Mouse (Mus musculus): ENCODE data around the gene Glrx5. TPM values are rescaled to one million over a fixed set of nuclear protein-coding genes. Genes with fewer than 3 reads are reported as not detected.

The Glrx5 gene
- polyA plus RNA-seq, 1 experiment from 2014 or later, result 162 TPM

DNA sequence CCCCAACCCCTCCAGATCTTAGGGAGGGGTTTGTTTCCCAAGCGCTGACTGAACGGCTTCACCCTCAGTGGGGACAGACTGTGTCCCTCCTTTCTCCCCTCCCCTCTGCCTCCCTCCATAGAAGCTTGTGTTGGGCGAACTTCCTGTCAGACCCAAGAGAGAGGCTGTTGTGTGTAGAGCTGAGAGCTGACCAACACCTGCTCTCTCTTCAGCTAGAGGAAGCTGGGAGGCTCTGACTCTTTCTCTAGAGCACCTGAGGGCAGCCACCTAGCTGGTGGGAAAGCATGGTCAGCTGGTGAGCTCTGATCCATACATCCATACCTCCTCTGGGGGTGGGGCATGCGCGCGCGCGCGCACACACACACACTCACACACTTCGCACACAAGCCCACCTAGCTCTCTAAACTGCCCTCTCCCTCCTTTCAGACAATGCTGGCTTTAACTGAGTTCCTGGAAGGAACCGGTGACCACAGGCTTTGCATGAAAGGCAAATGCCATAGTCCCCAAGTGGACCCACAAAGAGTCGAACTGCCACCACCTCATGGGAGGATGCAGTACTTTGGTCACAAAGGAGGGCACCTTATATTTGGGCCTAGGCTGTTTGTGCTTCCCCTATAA, 37.1 kb upstream of the Glrx5 start:
- Histone ChIP-seq H3K36me3 (ENCODE audit: insufficient read depth, low read length) (no peaks in the 10 kb centered on the region), H3K9me3 (ENCODE audit: low read length) (no peaks in the 10 kb centered on the region), H3K9ac (replicated peaks; ENCODE audit: low read length) (no peak overlapping the region), H3K4me2 (replicated peaks; ENCODE audit: low read depth, low read length) (no peak overlapping the region), H3K27me3 (ENCODE audit: insufficient read depth, low read length) (no peaks in the 10 kb centered on the region), H3K27ac (ENCODE audit: low read length) (no peak overlapping the region), H3K4me1 (ENCODE audit: insufficient read depth, low read length) (no peaks in the 10 kb centered on the region), H3K4me3 (ENCODE audit: low read length) (no peak overlapping the region)
- 76% methylated on average over 12 of the region's 12 CpGs for WGBS
- ATAC-seq (ENCODE audit: low FRiP score, low TSS enrichment), result no peak

DNA sequence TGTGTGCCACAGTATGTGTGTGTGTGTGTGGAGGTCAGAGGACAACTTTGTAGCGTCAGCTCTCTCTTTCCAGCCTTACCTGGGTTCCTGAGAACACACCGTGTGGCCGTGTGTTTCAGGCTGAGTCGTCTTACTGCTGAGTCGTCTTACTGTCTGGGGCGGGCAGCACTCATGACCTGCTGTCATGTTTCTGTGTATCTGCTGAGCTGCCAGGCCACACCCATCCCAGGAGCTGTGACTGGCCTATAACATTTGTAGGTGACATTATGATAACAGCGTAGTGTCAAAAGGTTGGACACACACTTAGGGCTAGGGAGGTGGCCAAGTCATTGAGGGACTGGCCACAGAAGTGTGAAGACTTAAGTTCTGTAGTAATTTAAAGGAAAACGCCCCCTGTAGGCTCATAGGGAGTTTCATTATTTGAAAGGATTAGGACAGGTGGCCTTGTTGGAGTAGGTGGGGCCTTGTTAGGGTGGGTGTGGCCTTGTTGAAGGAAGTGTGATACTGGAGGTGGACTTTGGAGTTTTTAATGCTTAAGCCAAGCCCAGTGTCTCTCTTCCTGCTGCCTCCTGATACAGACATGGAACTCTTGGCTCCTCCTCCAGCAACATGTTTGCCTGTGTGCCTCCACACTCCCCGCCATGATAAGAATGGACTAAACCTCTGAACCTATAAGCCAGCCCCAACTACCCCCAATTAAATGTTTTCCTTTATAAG, 36.3 kb upstream of the Glrx5 start:
- H3K9ac ChIP-seq (replicated peaks; ENCODE audit: low read length), result no peak overlapping the region
- no peak overlapping the region for H3K4me3 ChIP-seq (ENCODE audit: low read length)
- no peaks in the 10 kb centered on the region for H3K9me3 ChIP-seq (ENCODE audit: low read length)
- 0 out of 2 replicates have a peak, but pooled peaks cover 5% of the 10 kb centered on the region for H3K4me1 ChIP-seq (ENCODE audit: insufficient read depth, low read length)
- no peak overlapping the region for H3K27ac ChIP-seq (ENCODE audit: low read length)
- H3K27me3 ChIP-seq (ENCODE audit: insufficient read depth, low read length), result no peaks in the 10 kb centered on the region
- H3K4me2 ChIP-seq (replicated peaks; ENCODE audit: low read depth, low read length), result no peak overlapping the region
- 0 out of 2 replicates have a peak, but pooled peaks have one; percentile 16 for ATAC-seq (ENCODE audit: low FRiP score, low TSS enrichment)
- H3K36me3 ChIP-seq (ENCODE audit: insufficient read depth, low read length), result no peaks in the 10 kb centered on the region
- whole genome bisulfite sequencing, result 83% methylated on average over 9 of the region's 9 CpGs

DNA sequence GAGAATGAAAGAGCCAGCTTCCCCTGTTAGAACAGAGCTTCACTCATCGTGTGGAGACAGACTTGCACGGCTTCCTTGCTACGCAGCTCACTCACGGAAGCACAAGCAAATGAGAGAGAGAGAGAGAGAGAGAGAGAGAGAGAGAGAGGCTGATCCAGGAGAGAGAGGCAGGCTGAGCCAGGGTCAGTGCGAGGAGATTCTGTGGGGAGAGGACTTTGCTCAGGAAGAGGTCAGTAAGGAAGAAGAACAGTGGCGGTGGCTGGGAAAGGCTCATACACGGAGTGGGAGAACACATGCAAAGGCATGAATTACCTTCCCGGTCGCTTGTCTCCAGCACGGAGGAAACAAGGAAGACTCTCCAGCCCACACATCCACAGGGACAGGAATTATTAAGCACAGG, 35.3 kb upstream of the Glrx5 start:
- WGBS, result 74% methylated on average over 10 of the region's 10 CpGs
- Histone ChIP-seq H3K27ac (ENCODE audit: low read length) (no peak overlapping the region), H3K36me3 (ENCODE audit: insufficient read depth, low read length) (no peaks in the 10 kb centered on the region), H3K4me1 (ENCODE audit: insufficient read depth, low read length) (0 out of 2 replicates have a peak, but pooled peaks cover 5% of the 10 kb centered on the region), H3K9ac (replicated peaks; ENCODE audit: low read length) (no peak overlapping the region), H3K4me2 (replicated peaks; ENCODE audit: low read depth, low read length) (no peak overlapping the region), H3K4me3 (ENCODE audit: low read length) (no peak overlapping the region), H3K9me3 (ENCODE audit: low read length) (no peaks in the 10 kb centered on the region), H3K27me3 (ENCODE audit: insufficient read depth, low read length) (no peaks in the 10 kb centered on the region)
- ATAC-seq (ENCODE audit: low FRiP score, low TSS enrichment), result no peak

DNA sequence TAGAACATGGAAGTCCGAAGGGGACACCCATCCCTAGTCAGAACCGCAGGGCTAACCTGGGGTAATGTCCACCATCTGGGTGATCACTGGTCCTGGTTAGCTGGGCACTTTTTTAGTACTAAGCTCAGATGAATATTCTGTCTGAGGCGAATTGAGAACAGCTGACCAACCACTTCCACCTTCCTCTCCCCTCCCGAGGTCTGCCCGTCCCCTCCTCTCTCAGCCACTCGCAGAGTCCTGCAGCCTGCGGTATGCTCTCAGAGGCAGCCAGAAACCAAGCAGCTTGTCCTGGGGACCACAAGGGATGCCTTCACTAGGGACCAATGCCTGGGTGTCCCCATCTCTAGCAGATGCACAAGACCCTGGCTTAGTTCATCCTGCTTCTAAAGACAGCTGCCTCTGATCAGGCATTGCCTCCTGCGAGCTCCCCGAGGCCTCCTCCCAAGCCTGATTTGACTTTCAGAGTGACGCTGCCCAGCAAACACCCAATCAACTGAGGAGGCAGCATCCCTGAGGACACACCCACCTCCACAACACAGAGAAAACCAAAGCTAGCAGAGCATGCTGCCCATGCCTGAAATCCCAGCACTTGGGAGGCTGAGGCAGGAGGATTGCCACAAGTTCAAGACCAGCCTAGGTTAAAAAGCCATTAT, 34.7 kb upstream of the Glrx5 start:
- Histone ChIP-seq H3K27ac (ENCODE audit: low read length) (no peak overlapping the region), H3K4me1 (ENCODE audit: insufficient read depth, low read length) (0 out of 2 replicates have a peak, but pooled peaks cover 5% of the 10 kb centered on the region), H3K27me3 (ENCODE audit: insufficient read depth, low read length) (no peaks in the 10 kb centered on the region), H3K9ac (replicated peaks; ENCODE audit: low read length) (no peak overlapping the region), H3K36me3 (ENCODE audit: insufficient read depth, low read length) (no peaks in the 10 kb centered on the region), H3K4me3 (ENCODE audit: low read length) (no peak overlapping the region), H3K4me2 (replicated peaks; ENCODE audit: low read depth, low read length) (no peak overlapping the region), H3K9me3 (ENCODE audit: low read length) (no peaks in the 10 kb centered on the region)
- ATAC-seq (ENCODE audit: low FRiP score, low TSS enrichment), result no peak
- WGBS, result 79% methylated on average over 10 of the region's 10 CpGs

DNA sequence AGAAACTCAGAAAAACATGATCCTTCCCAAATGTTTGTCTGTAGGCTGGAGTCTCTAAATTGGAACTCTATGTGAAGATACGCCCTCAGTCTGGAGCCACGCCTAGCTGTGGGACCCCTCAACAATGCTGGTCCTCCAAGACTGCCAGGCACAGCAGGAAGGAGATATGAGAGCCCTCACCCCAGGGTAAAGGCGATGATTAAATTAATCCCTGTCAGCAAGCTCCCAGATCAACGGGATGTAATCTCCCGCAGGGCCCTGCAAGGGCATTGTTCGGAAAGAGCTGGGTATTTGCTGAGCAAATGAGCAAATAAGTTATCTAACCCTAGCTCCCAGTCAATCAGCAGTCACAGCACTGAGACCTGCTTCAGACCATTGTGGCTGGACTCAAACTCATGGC, 33.9 kb upstream of the Glrx5 start:
- Histone ChIP-seq H3K4me3 (ENCODE audit: low read length) (no peak overlapping the region), H3K27me3 (ENCODE audit: insufficient read depth, low read length) (no peaks in the 10 kb centered on the region), H3K9ac (replicated peaks; ENCODE audit: low read length) (no peak overlapping the region), H3K9me3 (ENCODE audit: low read length) (no peaks in the 10 kb centered on the region), H3K4me2 (replicated peaks; ENCODE audit: low read depth, low read length) (no peak overlapping the region), H3K4me1 (ENCODE audit: insufficient read depth, low read length) (0 out of 2 replicates have a peak, but pooled peaks cover 5% of the 10 kb centered on the region), H3K27ac (ENCODE audit: low read length) (no peak overlapping the region), H3K36me3 (ENCODE audit: insufficient read depth, low read length) (no peaks in the 10 kb centered on the region)
- ATAC-seq (ENCODE audit: low FRiP score, low TSS enrichment), result no peak
- 88% methylated on average over 6 of the region's 6 CpGs for WGBS

DNA sequence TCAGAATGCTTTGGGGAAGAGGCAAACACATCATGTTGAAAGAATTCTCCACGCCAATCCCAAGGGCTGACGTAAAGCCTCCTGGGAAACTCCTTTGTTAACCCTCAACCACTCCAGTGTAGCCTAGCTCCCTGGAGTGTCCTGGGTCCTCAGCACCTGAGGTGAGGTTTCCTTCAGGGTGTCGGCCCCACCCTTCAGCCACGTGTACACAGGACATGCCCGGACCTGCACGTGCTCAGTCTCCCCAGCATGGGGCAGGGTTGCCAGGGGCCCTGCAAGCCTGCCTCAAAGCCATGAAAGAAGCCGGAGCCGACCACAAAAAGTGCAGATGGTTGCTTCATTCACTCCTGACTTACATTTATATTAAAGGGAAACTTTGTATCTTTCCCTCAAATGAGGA, 33.3 kb upstream of the Glrx5 start:
- Histone ChIP-seq H3K27me3 (ENCODE audit: insufficient read depth, low read length) (no peaks in the 10 kb centered on the region), H3K4me2 (replicated peaks; ENCODE audit: low read depth, low read length) (no peak overlapping the region), H3K4me3 (ENCODE audit: low read length) (no peak overlapping the region), H3K36me3 (ENCODE audit: insufficient read depth, low read length) (no peaks in the 10 kb centered on the region), H3K4me1 (ENCODE audit: insufficient read depth, low read length) (0 out of 2 replicates have a peak, but pooled peaks cover 5% of the 10 kb centered on the region), H3K9ac (replicated peaks; ENCODE audit: low read length) (no peak overlapping the region), H3K9me3 (ENCODE audit: low read length) (no peaks in the 10 kb centered on the region), H3K27ac (ENCODE audit: low read length) (no peak overlapping the region)
- WGBS, result 79% methylated on average over 8 of the region's 8 CpGs
- ATAC-seq (ENCODE audit: low FRiP score, low TSS enrichment), result no peak

DNA sequence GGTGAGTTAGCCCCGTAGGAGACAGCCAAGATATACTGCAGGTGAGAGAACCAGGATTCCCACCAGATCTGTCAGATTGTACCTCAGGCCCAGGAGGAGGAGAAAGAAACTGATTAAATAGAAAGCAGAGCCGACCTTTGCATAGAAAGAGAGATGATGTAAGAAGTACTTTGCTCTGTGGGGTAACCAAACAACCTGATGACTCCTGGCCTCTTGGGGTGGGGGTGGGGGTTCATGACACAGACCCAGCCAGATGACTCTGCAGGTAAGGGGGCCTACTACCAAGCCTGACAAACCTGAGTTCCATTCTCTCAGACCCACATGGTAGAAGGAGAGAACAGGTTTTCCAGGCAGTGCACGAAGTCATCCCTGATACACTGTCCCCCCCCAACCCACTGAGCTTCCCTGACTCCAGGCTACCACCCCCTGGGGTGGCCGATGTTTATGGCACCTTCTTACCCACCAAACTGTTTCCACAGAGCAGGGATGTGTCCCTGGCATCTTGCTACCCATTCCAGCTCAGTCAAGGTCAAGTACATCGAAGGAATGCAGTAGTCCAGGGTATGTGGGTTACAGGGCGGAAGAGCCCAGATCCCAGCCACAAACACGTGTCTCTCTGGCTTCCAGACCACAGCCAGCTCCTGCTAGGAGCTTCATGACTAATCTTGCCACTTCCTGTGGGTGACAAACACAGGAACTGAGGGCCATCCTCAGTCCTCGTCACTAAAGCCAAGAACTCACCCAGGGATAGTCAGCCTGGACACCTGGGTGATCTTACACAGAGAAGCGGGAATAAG, 31.8 kb upstream of the Glrx5 start:
- WGBS, result 61% methylated on average over 9 of the region's 9 CpGs
- H3K36me3 ChIP-seq (ENCODE audit: insufficient read depth, low read length), result no peaks in the 10 kb centered on the region
- 0 out of 2 replicates have a peak, but pooled peaks cover 5% of the 10 kb centered on the region for H3K4me1 ChIP-seq (ENCODE audit: insufficient read depth, low read length)
- no peak overlapping the region for H3K9ac ChIP-seq (replicated peaks; ENCODE audit: low read length)
- H3K4me2 ChIP-seq (replicated peaks; ENCODE audit: low read depth, low read length), result no peak overlapping the region
- H3K9me3 ChIP-seq (ENCODE audit: low read length), result no peaks in the 10 kb centered on the region
- H3K27ac ChIP-seq (ENCODE audit: low read length), result no peak overlapping the region
- no peaks in the 10 kb centered on the region for H3K27me3 ChIP-seq (ENCODE audit: insufficient read depth, low read length)
- peak; percentile 46 for ATAC-seq (ENCODE audit: low FRiP score, low TSS enrichment)
- no peak overlapping the region for H3K4me3 ChIP-seq (ENCODE audit: low read length)

DNA sequence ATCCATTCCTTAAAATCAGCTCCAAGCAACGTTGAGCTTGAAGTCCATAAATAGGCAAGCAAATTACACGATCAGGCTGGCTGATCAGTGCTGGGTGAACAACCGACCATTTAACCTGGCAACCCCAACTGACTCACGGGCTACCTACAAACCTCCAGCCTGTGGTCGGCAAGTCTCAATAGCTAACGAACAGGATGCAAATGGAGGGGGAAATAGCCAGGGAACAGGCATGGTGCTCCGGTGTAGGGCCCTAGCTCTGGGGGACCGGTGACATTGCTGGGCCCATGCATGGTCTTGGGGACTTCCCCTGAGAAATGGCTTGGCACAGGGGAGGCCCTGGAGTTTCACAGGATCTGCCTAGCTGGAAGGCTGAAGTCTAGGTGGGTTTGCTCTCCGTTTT, 31.2 kb upstream of the Glrx5 start:
- 75% methylated on average over 9 of the region's 9 CpGs for WGBS
- Histone ChIP-seq H3K27ac (ENCODE audit: low read length) (no peak overlapping the region), H3K9ac (replicated peaks; ENCODE audit: low read length) (no peak overlapping the region), H3K4me3 (ENCODE audit: low read length) (no peak overlapping the region), H3K36me3 (ENCODE audit: insufficient read depth, low read length) (no peaks in the 10 kb centered on the region), H3K9me3 (ENCODE audit: low read length) (no peaks in the 10 kb centered on the region), H3K4me1 (ENCODE audit: insufficient read depth, low read length) (0 out of 2 replicates have a peak, but pooled peaks cover 5% of the 10 kb centered on the region), H3K4me2 (replicated peaks; ENCODE audit: low read depth, low read length) (no peak overlapping the region), H3K27me3 (ENCODE audit: insufficient read depth, low read length) (no peaks in the 10 kb centered on the region)
- ATAC-seq (ENCODE audit: low FRiP score, low TSS enrichment), result no peak

DNA sequence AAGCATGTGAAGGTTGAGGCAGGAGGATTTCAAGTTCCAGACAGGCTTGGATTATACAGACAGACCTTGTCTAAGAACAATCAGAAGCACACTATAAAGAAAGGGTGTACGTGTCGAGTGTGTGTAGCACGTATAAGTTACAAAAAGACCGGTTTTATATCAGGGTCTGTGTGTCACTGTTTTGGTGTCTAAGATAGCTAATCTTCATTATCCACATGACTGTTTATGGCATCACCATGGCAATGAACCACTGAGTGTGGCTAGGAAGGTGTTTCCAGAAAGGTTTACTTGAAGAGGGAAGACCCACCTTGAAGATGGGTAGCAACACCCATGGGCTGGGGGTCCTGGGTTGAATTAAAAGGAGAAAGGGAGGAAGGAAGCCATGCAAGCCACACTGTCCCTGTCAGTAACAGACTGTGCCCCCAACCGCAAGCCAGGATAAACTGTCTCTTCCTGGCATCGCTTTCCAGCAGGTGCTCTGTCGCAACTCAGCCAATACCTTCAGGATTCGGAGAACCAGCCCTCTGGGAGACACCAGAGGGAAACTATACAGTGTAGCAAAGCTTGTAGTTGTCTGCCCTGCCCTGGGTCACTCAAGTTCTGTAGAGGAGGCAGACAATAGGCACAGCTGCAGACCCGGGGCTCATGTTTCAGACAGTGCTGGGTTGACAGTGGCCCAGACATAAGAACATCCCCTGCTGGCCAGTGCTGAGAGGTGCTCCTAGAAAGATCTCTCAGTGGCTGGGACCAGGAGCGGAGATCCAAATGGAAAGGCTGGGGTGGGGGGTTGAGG, 30.0 kb upstream of the Glrx5 start:
- H3K4me2 ChIP-seq (replicated peaks; ENCODE audit: low read depth, low read length), result no peak overlapping the region
- peaks cover 6% of the 10 kb centered on the region for H3K27me3 ChIP-seq (ENCODE audit: insufficient read depth, low read length)
- H3K4me1 ChIP-seq (ENCODE audit: insufficient read depth, low read length), result 0 out of 2 replicates have a peak, but pooled peaks cover 5% of the 10 kb centered on the region
- 68% methylated on average over 10 of the region's 10 CpGs for WGBS
- H3K9me3 ChIP-seq (ENCODE audit: low read length), result no peaks in the 10 kb centered on the region
- no peak overlapping the region for H3K9ac ChIP-seq (replicated peaks; ENCODE audit: low read length)
- peak; percentile 49; the same call in 1 of the 2 replicates for ATAC-seq (ENCODE audit: low FRiP score, low TSS enrichment)
- H3K36me3 ChIP-seq (ENCODE audit: insufficient read depth, low read length), result no peaks in the 10 kb centered on the region
- no peak overlapping the region for H3K27ac ChIP-seq (ENCODE audit: low read length)
- no peak overlapping the region for H3K4me3 ChIP-seq (ENCODE audit: low read length)
